Mouse (Mus musculus) limb, embryonic 15.5 days (tissue): ENCODE measurements around the gene Sergef. TPM values are rescaled to one million over a fixed set of nuclear protein-coding genes. Genes with fewer than 3 reads are reported as not detected.

Source experiments
- ATAC-seq: fragments of 200-750 bp; cut with Nextera tagmentation; 2 replicates; pipeline ENCODE4 v1.8.0; 2017; ENCODE audit warnings: low read depth, moderate TSS enrichment; ENCODE audit not compliant: insufficient number of reproducible peaks, low FRiP score, low TSS enrichment
- H3K27ac ChIP-seq: fragments of 300-500 bp; sonication (generic); 2 replicates; pipeline ENCODE4 v1.5.1; 2015; ENCODE audit warnings: moderate library complexity, mild to moderate bottlenecking, inconsistent platforms
- H3K27me3 ChIP-seq: fragments of 300-500 bp; sonication (generic); 2 replicates; pipeline ENCODE4 v1.6.1; 2015; ENCODE audit warnings: inconsistent platforms
- H3K36me3 ChIP-seq: fragments of 300-500 bp; sonication (generic); 2 replicates; pipeline ENCODE4 v1.6.1; 2015; ENCODE audit warnings: inconsistent platforms
- H3K4me1 ChIP-seq: fragments of 300-500 bp; sonication (generic); 2 replicates; pipeline ENCODE4 v1.6.1; 2015; ENCODE audit warnings: inconsistent platforms
- H3K4me2 ChIP-seq: fragments of 300-500 bp; sonication (generic); 2 replicates; pipeline ENCODE4 v1.6.1; 2015; ENCODE audit warnings: mild to moderate bottlenecking, inconsistent platforms
- H3K4me3 ChIP-seq: fragments of 300-500 bp; sonication (generic); 2 replicates; pipeline ENCODE4 v1.5.1; 2015; ENCODE audit warnings: mild to moderate bottlenecking, inconsistent platforms
- H3K9ac ChIP-seq: fragments of 300-500 bp; sonication (generic); 2 replicates; pipeline ENCODE4 v1.6.1; 2015; ENCODE audit warnings: inconsistent platforms
- H3K9me3 ChIP-seq: fragments of 300-500 bp; sonication (generic); 2 replicates; pipeline ENCODE4 v1.6.1; 2016; ENCODE audit warnings: inconsistent platforms
- WGBS: fragments of 180-500 bp; shearing (Covaris S2); methylation state at CpG from one replicate; pipeline ENCODE4 v1.1.7; 2015; 5-methylcytosine and 5-hydroxymethylcytosine counted together
- polyA plus RNA-seq: library from polyadenylated mRNA; unstranded; fragments of >200 nt; fragmentation: Nextera tagmentation; extraction: Ambion mirVana; gene quantifications from 2 replicates; pipeline ENCODE4 v1.2.1, GENCODE M21; 2015

The Sergef gene
- polyA plus RNA-seq, 1 experiment from 2014 or later = 16.5 TPM

GRCm38 (mm10) chr7:46393718-46394511 is 245.7 kb downstream of the Sergef start:
- no peaks in the 10 kb centered on the region for H3K9me3 ChIP-seq
- no peak overlapping the region for H3K4me2 ChIP-seq
- H3K27me3 ChIP-seq = peaks cover 66% of the 10 kb centered on the region
- H3K4me1 ChIP-seq = peaks cover 23% of the 10 kb centered on the region
- 33% methylated on average over 12 of the region's 12 CpGs for WGBS
- no peak for ATAC-seq
- H3K4me3 ChIP-seq = no peak overlapping the region
- H3K36me3 ChIP-seq = no peaks in the 10 kb centered on the region
- no peak overlapping the region for H3K27ac ChIP-seq
- H3K9ac ChIP-seq = no peak overlapping the region

Other genes with a start within 250 kb of the Sergef start
- gene Kcnc1, start 243.3 kb downstream of the Sergef start, polyA plus RNA-seq = 0.37 and 0.45 TPM in 2 replicates
- gene Tph1, start 32.7 kb upstream of the Sergef start, polyA plus RNA-seq = 2.5 and 3.0 TPM in 2 replicates
- gene Saal1, start 70.9 kb upstream of the Sergef start, polyA plus RNA-seq = 27.3 and 28.9 TPM in 2 replicates
- gene Saa3, start 75.9 kb upstream of the Sergef start, polyA plus RNA-seq = 0.50 and 0.67 TPM in 2 replicates
- gene Saa4, start 92.8 kb upstream of the Sergef start, polyA plus RNA-seq = not detected in 2 replicates
- 1.2 and 1.9 TPM in 2 replicates for gene Saa1, start 103.2 kb upstream of the Sergef start, polyA plus RNA-seq
- gene Saa2, start 112.0 kb upstream of the Sergef start, polyA plus RNA-seq = 0.41 and 0.78 TPM in 2 replicates
- gene Hps5, start 156.3 kb upstream of the Sergef start, polyA plus RNA-seq = 20.8 and 23.2 TPM in 2 replicates
- gene Gtf2h1, start 156.3 kb upstream of the Sergef start, polyA plus RNA-seq = 49.8 and 52.4 TPM in 2 replicates
- gene Ldha, start 201.7 kb upstream of the Sergef start, polyA plus RNA-seq = 1,928 and 2,051 TPM in 2 replicates
- gene Ldhc, start 221.4 kb upstream of the Sergef start, polyA plus RNA-seq = 0.26 TPM in 1 of 2 replicates, not detected in the other